Mouse (Mus musculus) gastrocnemius, postnatal 14 days (tissue): ENCODE measurements around the gene Ubqln1. TPM values are rescaled to one million over a fixed set of nuclear protein-coding genes. Genes with fewer than 3 reads are reported as not detected.

Experiments
- DNase-seq: peaks from one replicate; pipeline ENCODE4 v3.0.0; 2021; ENCODE audit warnings: mixed read lengths
- intact Hi-C: fragments of 180-260 bp; cut with DNase I; formaldehyde crosslinking; loops from one replicate; pipeline ENCODE4 v1.15.1; 2025; ENCODE audit warnings: low total_unique reads
- long read RNA-seq, 2 experiments: library from polyadenylated mRNA; stranded (forward); transcript quantifications; one replicate each; pipeline ENCODE4 v2.0.0; 2021
- total RNA-seq, 2 experiments: library from RNA; stranded (reverse); gene quantifications; 2 replicates each; pipeline ENCODE4 v1.2.3; 2021

Gene Ubqln1
- 10 to 100 TPM; 40.7 to 43.2 TPM for total RNA-seq
- long read RNA-seq, experiment 1, transcript Ubqln1-201 (11 exons, 3,686 nt) = minor isoform, 17 of 54 reads
- long read RNA-seq, experiment 1, transcript Ubqln1-202 (10 exons, 3,561 nt) = major isoform, 28 of 54 reads
- long read RNA-seq, experiment 1, partial matches to known transcripts = 8 of 54 reads
- long read RNA-seq, experiment 1, other reads (novel, unspliced or antisense) = 1 of 54 reads
- long read RNA-seq, experiment 2, transcript Ubqln1-201 (11 exons, 3,686 nt) = minor isoform, 14 of 62 reads
- long read RNA-seq, experiment 2, transcript Ubqln1-202 (10 exons, 3,561 nt) = major isoform, 39 of 62 reads
- long read RNA-seq, experiment 2, partial matches to known transcripts = 7 of 62 reads
- long read RNA-seq, experiment 2, other reads (novel, unspliced or antisense) = 2 of 62 reads

DNA sequence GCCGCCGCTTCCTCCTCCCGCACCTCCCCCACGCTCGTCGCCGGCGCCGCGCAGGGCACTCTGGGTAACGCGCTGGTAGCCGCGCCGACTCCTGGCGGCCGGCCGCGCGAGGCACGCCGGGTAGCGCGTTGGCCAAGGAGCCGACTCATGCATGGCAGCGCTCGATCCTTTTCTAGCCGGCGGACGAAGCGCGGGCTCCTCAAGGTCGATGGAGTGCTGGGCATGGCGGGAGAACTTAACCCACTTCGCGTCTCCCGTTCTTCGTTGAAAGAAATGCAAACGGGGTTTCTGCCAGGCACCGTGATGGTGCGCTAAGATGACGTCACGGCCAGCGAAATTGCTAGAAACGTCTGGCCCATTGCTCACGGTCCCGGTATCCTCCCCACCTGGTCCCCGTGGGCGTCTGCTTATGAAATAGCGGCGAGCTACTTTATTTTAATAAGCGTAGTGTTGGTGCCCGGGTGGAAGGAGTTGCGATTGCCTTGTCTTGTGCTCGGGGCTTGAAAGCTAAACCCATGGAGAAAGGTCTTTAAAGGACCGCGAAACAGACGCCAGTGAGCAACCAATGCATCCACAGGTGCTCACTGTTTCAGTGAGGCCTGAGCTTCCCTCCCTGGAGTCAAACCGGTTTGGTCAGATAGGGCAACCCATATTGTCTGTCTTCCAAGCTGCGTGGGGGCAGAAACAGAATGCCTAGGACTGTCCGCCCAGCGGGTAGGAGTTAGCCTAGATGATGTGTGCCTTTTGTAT is at the start of gene Ubqln1:
TSS of gene Ubqln1 (minus strand) at position 62 of the 750 bp plus-strand sequence.
- peak; percentile 89 for DNase-seq
- intact Hi-C loops = no loop called here

- intact Hi-C loops = no loop called here
- no peak for DNase-seq
Measured at GRCm38 (mm10) chr13:58263546-58263945, 48.1 kb upstream of the Ubqln1 start.

- no peak for DNase-seq
- intact Hi-C loops = no loop called here
Measured at GRCm38 (mm10) chr13:58261674-58262073, 46.2 kb upstream of the Ubqln1 start.

- DNase-seq = no peak
- intact Hi-C loops = no loop called here
Measured at GRCm38 (mm10) chr13:58253268-58253667, 37.8 kb upstream of the Ubqln1 start.

- intact Hi-C loops = no loop called here
- DNase-seq = no peak
Measured at GRCm38 (mm10) chr13:58248957-58249356, 33.5 kb upstream of the Ubqln1 start.

DNA sequence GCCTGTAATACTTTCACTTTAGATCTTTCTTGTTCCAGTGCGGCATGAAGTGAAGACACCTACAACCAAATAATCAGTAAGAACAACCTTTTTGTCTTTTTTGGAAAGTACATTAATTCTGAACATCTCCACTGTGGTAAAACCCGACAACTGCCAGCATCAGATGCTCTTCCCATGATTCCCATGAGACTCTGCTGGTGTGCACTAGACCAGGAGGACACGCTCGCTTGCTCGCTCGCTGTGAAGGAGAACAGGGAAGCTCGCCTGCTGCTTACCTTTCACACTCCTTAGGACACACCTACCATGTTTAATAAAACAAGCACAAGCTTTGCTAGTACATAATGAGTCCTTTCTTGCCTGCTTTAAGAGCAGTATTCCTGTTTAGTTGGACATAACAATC is 21.1 kb upstream of the Ubqln1 start:
- DNase-seq = no peak
- intact Hi-C loops = no loop called here

GRCm38 (mm10) chr13:58232611-58233010 is 17.2 kb upstream of the Ubqln1 start:
- DNase-seq = peak; percentile 49
- intact Hi-C loops = loop anchor here (5.0 kb wide), 1 partner anchor 45 kb away; no protein-coding TSS in a partner anchor

DNA sequence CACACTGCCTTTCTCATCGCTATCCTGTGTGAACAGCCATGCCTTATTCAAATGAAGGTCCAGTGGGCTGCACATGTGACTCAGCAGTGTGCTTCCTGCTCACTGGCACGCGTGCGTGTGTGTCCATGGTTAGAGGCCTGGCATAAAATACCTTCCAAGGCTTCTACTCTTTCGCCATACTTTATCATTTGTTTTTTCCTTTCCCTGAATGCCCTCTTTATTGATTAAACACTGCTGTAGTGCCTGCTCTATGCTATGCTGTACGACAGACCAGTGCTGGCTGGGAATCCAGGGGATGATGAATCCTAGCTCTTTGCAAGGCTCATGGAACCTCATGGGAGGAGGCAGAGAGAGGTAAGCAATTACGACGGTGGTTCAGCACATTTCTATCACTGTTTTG is 16.6 kb upstream of the Ubqln1 start:
- DNase-seq = no peak
- intact Hi-C loops = loop anchor here (5.0 kb wide), 1 partner anchor 45 kb away; no protein-coding TSS in a partner anchor

DNA sequence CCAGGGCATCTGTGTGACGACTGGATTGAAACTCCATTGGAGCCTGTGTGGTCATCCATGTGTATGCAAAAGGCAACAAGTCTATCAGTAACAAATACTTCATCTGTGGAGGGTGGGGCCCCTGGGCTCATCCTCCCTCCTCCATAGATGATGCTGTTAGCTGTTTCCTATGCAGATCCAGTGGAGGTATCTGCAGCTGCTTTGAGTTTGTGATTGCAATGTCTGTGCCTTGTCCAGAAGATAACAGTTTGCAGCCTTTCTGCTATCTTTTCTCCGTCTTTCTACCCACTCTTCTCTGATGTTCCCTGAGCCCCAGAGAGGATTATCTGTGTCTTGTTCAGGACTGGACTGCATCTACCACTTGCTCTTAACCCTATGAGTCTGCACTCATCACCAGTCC is 13.2 kb upstream of the Ubqln1 start:
- DNase-seq = no peak
- intact Hi-C loops = no loop called here

DNA sequence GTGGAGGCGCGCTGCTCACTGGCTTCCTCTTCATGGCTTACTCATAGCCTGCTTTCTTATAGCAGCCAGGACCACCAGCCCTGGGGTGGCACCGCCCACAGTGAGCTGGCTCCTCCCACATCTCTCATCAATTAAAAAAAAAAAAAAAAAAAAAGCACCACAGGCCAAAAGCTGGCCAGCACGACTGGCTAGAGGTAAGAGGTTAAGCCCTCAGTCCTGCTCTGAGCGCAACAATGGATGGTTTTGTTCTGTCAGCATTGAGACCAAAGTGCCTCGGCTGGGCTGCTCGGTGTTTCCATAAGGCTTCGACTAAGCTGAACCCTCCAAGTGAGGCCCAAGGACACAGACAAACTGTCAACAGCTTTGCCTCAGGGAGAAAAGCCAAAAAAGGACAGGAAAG is 10.2 kb upstream of the Ubqln1 start:
- intact Hi-C loops = no loop called here

GRCm38 (mm10) chr13:58220206-58220605 is 4.8 kb upstream of the Ubqln1 start:
- intact Hi-C loops = no loop called here
- DNase-seq = no peak

More for the DNA sequence above, 10.2 kb upstream of the Ubqln1 start:
- no peak for DNase-seq

GRCm38 (mm10) chr13:58217536-58217935 is 2.1 kb upstream of the Ubqln1 start:
- no peak for DNase-seq
- intact Hi-C loops = no loop called here

GRCm38 (mm10) chr13:58216395-58216794 is 942 bp upstream of the Ubqln1 start:
- intact Hi-C loops = no loop called here
- DNase-seq = no peak

GRCm38 (mm10) chr13:58215253-58215591 is 231 bp downstream of the Ubqln1 start:
- no peak for DNase-seq
- intact Hi-C loops = no loop called here

GRCm38 (mm10) chr13:58214346-58215252 is 854 bp downstream of the Ubqln1 start:
- peak; percentile 6 for DNase-seq
- intact Hi-C loops = no loop called here

- intact Hi-C loops = no loop called here
- DNase-seq = no peak
Measured at GRCm38 (mm10) chr13:58213801-58214200, 1.7 kb downstream of the Ubqln1 start.

GRCm38 (mm10) chr13:58212530-58212929 is 2.9 kb downstream of the Ubqln1 start:
- DNase-seq = no peak
- intact Hi-C loops = no loop called here

DNA sequence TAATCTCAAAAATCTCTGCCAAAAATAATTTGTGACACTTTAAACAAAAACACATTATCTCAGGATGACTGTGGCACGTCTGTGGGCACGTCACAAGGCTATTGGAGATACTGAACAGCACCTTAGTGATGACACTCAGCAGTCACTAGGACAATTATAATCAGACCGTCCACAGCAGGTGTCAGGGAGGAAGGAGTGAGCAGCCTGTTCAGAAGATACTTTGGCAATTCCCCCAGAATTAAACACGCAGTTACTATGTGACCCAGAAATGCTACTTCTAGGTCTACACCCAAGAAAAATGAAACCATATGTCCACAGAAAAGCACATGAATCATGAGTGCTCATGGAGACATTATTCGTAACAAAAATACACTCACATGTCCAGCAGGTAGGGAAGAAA is 5.0 kb downstream of the Ubqln1 start:
- intact Hi-C loops = no loop called here

DNA sequence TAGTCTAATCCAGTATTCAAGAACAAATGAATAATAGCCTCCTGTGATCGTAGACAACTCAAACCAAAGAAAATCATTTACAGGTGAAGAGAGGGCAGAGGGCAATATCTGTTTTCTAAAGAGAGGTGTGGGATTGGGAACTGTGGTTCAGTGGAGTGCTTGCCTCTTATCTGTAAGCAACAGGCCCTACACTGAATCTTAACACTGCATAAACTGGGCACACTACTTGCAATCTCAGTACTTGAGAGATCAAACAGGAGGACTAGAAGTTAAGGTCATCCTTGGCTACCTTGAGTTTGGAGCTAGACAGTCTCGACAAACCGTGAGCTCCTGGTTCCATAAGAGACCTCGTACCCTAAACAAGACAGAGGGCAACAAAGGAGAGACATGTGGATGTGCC is 9.4 kb downstream of the Ubqln1 start:
- no peak for DNase-seq
- intact Hi-C loops = no loop called here

More for the DNA sequence above, 5.0 kb downstream of the Ubqln1 start:
- no peak for DNase-seq

DNA sequence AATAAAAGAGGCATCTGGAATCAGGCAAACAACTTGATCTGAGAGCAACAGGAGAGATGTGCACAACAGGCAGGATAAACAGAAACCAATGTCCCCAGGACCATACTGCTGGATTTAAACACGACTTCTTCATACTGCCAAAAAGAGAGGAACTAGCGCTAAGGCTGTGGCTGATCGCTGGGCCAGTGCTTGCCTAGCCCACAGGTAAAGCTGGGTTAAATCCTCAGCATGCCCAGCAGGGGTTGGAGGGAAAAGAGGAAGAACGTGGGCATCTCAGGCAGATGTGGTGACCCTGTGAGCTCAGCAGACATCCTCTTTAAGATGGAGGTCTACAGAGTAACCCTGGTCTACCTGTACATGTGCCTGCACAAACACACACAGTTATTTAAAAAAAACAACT is 10.5 kb downstream of the Ubqln1 start:
- DNase-seq = no peak
- intact Hi-C loops = no loop called here
